Mouse (Mus musculus) kidney, postnatal 25 days (tissue): ENCODE results near the gene Tmem167.
"Not testable (repeated sequence)": the region's sequence is repeated elsewhere in the genome, so short reads cannot be mapped to it uniquely, and the experiment has no call there.

ENCODE experiments used
- DNase-seq, 2 experiments: peaks; one replicate each; pipeline ENCODE4 v3.0.0; 2021; ENCODE audit warnings: mixed read lengths in 2 of 2

The Tmem167 gene

GRCm38 (mm10) chr13:90088962-90089824 is at the start of gene Tmem167, which contains the start of gene Xrcc4:
Tmem167 (plus strand) TSS chr13:90089123.
Xrcc4 (minus strand) TSS chr13:90089608.
- DNase-seq: peak; percentile 97 to 99

DNA sequence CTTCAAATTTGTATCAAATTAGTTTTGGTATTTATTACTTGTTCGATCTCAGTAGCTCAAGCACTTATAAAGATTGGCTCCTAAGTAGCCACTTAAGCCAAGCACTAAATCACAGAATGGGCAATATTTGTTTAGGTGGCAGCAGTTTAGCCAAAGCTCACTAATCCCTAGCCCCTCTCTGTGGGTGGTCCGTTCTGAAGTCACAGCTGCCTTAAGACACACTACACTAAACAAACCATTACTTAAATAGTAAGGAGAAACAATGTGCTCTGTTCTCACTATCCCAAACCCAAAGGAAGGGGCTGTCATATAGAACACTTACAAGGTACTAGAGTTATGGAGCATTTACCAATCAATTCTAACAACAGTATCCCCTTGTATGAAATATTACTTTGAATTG is 49.3 kb upstream of the Tmem167 start:
- DNase-seq: no peak

DNA sequence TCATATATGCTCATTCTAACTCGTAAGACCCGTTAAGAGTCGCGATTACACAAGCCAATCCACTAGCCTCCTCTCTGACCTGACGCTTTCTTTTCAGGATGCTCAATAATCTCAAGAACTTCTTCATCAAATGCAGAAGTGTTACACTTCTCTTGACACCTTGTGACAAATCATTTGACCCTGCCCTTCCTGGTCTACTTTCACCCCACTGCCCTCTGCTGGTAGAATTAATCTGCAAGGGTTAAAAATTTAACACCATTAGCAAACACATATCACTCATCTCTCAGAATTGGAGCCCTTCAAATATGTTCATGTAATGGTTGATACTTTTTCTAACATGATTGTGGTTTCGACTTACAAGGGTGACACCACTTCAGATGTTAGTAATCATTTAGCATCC is 37.2 kb upstream of the Tmem167 start:
- no peak for DNase-seq

DNA sequence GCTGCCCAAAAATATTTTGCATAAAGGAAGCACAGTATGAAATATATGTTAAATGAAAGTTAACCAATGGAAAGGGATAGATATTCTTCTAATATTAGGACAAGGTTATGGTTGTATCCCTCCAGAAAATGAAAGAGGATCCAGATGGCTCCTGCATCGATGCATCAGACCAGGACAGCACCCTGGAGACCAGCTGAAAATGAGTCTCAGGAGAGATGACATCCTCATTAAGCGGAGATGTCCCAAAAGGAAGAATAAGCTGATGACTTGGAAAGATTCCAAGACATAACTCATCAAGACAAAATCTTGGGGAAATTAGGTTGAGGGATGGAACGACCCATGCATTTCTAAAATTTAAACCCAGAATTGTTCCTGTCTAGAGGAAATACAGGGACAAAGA is 36.5 kb upstream of the Tmem167 start:
- DNase-seq: no peak

DNA sequence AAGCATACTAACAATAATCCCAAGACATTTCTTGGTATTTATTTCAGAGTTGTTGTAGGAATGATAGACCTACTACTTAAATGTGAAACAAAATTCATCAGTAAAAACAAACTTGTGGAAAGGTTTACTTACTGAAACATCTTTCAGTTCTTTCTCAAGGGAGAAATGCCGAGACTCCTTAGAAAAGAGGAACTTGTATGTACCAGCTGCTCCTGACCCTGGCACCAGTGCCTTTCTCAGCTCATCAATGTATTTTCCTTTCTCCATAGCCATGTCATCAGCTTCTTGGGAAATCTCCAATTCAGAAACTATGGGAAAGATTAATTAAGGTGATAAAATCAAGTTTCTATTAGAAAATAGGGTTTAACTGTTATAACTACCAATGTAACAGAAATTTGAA is 27.0 kb upstream of the Tmem167 start:
- no peak for DNase-seq

DNA sequence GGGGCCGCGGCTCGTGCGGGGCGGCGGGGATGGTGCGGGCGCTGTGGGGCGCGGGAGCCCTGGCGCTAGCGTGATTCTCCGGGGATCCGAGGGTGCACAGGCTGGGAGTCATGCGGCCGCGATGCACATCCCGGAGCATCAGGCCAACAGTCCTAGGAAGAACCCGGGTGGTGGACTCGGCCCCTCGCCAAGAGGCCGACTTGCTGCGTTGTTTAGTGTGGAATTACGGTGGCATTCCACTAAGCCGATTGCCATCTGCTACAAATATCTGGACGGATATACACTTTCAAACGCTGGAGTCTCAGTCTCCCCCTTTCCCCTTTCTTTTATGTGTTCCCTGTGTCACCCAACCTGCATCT is 881 bp downstream of the Tmem167 start:
- DNase-seq: peak in 1 of 2 experiments; percentile 56

- no peak for DNase-seq
Observed at GRCm38 (mm10) chr13:90101514-90101913, 12.6 kb downstream of the Tmem167 start.

DNA sequence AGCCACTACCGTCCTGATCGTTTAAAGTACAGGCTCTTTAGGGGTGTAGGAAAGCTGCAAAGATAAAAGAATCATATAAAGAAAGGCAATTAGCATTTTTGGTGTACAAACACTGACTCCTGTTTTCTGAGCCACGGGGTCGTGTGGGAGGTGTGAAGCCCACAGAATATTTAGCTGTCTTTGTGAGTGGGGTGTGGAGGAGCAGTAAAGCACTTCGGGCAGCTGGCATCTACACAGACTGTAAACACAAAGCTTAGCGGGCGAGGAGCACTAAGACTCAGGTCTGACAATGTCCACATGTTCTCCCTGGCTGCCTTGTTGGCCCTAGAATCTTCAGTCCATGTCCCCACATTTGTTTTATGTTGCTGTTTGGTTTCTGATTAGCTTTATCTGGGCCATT is 17.2 kb downstream of the Tmem167 start:
- DNase-seq: no peak

- not testable (repeated sequence) for DNase-seq
Observed at GRCm38 (mm10) chr13:90108746-90109145, 19.8 kb downstream of the Tmem167 start.

DNA sequence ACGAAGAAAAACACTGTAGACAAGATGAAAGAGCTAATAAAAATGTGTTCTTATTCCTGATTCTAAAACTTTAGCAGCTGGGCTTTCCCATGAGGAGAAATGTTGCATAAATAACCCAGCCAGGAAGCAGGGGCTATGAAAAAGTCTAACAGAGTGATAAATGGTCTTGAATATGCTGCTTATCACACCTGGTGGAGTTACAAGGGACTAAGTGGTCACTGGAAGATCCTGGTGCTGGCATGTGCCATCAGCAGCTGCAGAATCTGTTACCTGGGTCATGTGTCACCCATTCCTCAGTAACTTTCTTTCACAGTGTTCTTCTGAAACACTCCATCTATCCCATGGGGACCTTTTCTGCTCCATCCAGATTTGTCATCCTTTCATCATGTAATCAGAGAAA is 22.8 kb downstream of the Tmem167 start:
- DNase-seq: no peak

- DNase-seq: no peak
Observed at GRCm38 (mm10) chr13:90136156-90136910, 47.4 kb downstream of the Tmem167 start.

DNA sequence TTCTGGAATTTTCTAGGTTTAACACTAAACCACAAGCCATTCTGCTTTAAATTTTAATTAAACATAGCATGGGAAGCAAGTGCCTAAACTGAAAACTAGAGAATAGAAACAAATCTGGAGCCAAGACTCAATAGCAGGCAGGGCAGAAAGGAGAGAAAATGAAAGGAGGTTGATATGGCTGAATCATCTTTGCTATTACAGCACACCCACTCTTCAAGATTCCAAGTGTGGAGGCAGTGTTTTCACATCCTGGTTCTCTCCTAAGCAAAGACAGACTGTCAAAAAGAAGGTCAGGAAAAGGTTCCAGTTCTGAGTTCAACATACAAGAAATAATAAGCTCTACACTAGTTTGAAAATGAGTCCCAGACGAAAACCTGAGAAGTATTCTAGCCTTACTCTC is 52.8 kb downstream of the Tmem167 start:
- no peak for DNase-seq

DNA sequence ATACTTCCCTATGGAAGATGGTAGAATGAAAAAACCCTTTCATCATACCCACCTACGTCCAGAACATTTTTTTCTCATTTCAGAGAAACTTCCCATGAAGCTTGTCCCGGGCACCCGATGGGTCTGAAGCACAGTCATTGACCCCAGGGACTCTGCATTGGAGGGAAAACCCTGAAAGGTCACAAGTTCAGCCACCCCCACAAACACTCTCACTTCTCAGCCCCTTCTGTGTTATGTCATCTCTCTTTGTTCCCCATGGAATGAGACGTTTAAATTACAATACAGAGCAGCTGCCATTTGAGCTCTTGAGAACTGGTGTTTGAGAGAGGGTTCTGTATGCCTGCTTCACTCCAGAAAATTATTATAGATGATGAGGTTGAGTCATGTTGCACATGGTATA is 54.3 kb downstream of the Tmem167 start:
- DNase-seq: no peak

GRCm38 (mm10) chr13:90151881-90152280 is 63.0 kb downstream of the Tmem167 start:
- DNase-seq: no peak

DNA sequence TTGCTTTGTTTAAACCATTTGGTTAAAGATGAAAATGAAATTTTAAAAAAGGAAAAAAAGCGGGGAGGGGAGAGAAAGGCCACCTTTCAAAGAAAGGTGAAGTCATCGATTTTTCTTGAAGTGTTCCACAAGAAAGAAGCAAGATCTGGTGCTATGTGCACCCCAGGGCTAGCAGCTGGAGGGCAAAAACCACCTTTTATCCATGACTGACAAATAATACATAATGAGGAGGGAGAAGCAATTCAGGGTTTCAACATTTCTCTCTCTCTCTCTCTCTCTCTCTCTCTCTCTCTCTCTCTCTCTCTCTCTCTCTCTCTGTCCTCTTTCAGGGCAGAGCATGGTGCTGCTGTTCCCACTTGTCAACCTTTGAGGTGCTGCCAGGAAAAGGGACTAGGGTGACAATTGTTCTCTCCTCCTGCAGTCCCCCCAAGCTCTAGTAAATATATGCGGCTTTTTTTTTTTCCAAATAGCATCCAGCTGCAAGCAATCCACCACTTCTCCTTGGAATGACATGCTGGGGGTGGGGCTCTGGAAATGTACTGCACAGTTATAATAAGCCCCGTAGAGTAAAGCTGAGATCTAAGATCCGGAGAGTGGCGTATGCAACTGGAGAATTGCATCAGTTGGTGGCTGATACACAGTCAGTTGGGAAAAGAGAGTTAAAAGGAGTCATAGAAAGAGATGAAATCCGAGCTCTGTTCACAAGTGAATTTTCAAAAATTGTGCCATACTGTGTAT is 63.8 kb downstream of the Tmem167 start:
- no peak for DNase-seq

GRCm38 (mm10) chr13:90164147-90164546 is 75.2 kb downstream of the Tmem167 start:
- DNase-seq: no peak

- no peak for DNase-seq
Observed at GRCm38 (mm10) chr13:90167044-90167443, 78.1 kb downstream of the Tmem167 start.

GRCm38 (mm10) chr13:90170100-90170781 is 81.3 kb downstream of the Tmem167 start:
- DNase-seq: no peak

GRCm38 (mm10) chr13:90170782-90171179 is 81.9 kb downstream of the Tmem167 start:
- no peak for DNase-seq

- DNase-seq: no peak
Observed at GRCm38 (mm10) chr13:90171390-90171789, 82.5 kb downstream of the Tmem167 start.

GRCm38 (mm10) chr13:90175662-90176061 is 86.7 kb downstream of the Tmem167 start:
- DNase-seq: no peak

DNA sequence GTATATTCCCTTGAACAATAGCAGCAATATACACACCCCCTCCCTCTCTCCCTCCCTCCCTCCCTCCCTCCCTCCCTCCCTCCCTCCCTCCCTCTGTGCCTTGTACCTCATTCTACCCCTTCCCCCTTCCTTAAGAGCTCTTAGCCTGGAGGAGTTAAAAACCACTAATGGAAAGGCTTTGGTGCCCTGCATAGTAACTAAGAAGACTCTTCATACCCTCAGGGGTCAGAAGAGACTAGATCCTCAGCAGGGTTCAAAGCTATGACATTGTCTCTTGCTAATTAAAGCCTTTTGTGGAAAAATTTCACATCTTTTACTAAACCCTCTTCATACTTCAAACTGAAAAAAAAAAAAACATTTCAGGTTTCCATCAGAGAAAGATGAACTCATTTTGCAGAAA is 93.3 kb downstream of the Tmem167 start:
- DNase-seq: no peak

DNA sequence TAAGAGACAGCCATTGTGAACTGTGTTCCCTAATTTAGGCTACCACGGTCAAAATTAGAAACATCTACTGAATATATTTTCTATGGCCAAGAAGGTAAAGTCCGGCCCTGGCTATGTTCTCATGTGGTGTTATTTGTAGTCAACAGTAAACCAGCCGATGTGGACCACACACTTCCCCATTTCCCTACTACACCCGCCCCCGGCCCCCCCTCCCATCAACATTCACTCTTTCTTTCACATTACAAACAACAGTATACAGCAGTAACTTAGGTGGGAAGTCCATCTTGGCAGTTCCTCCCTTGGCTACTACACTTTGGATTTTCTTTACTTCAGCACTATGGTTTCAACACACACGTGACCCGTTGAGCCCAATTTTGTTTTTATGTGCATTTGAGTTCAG is 94.6 kb downstream of the Tmem167 start:
- DNase-seq: no peak
